Mouse (Mus musculus): ENCODE results near the gene Trim27.

GRCm38 (mm10) chr13:21142421-21142820 lies 36.8 kb upstream of the Trim27 start:
- TF ChIP-seq GATA1 (IDR thresholded peaks at IDR 0.05; ENCODE audit: low read length) (no peak), TAL1 (IDR thresholded peaks at IDR 0.05; ENCODE audit: low read length) (no peak)

Data from erythroblast, embryonic 14.5 days (primary cell).